Mouse (Mus musculus): Measurements from ENCODE around the gene Ndc1. TPM values are rescaled to one million over a fixed set of nuclear protein-coding genes. Genes with fewer than 3 reads are reported as not detected.
A peak's percentile ranks its signal among the peaks of the same experiment; 100 is the strongest.

Gene Ndc1
- polyA plus RNA-seq, 1 experiment from 2014 or later, result 28.7 TPM

DNA sequence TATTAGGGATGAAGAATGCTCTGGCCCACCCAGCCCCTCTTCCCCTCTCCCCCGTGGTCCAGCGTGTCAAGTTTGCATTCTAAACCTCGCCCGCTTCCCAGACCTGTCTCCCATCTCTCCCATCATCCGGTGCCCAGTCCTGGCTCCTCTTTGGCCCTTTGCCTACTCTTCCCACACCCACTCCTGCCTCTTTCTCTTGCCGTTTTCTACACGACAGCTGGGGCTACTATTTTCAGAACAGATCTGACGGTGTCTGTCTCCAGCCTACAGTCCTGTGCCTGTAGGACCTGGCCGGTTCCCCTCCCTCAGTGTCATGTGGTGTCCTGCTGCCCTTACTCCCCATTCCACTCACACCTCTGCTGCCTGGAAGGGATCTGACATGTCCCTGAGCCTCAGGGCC lies 59.0 kb downstream of the Ndc1 start:
- WGBS, result 83% methylated on average over 9 of the region's 9 CpGs
- no peaks in the 10 kb centered on the region for H3K9me3 ChIP-seq (replicated peaks)
- ATAC-seq (ENCODE audit: low FRiP score), result no peak
- H3K9ac ChIP-seq, result no peak overlapping the region
- H3K4me2 ChIP-seq (replicated peaks), result no peak overlapping the region
- H3K4me1 ChIP-seq, result peaks cover 2% of the 10 kb centered on the region; the same call in 1 of the 2 replicates
- H3K4me3 ChIP-seq, result no peak overlapping the region
- H3K36me3 ChIP-seq, result no peaks in the 10 kb centered on the region
- no peak overlapping the region for H3K27ac ChIP-seq
- peaks cover 11% of the 10 kb centered on the region; the same call in 1 of the 2 replicates for H3K27me3 ChIP-seq

DNA sequence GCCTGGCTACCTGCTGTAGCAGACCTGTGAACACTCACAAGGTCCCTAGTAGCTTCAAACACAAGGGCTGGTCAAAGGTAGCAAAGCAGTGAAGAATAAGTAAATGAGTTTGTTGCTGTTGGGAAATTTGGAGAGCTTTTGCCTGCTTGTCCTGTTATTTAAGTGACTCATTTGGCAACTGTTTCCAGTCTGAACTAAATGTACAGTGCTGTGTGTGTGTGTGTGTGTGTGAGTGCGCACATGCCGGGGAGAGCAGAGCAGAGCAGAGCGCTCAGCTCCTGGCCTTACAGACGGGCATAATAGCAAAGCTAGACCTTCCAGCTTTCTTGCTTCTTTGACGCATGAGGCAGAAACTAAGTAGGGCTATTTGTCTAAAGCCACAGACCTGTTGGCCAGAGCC lies 65.1 kb downstream of the Ndc1 start:
- Histone ChIP-seq H3K4me2 (replicated peaks) (no peak overlapping the region), H3K9me3 (replicated peaks) (no peaks in the 10 kb centered on the region), H3K4me3 (no peak overlapping the region), H3K27ac (no peak overlapping the region), H3K4me1 (peaks cover 16% of the 10 kb centered on the region), H3K27me3 (peaks cover 54% of the 10 kb centered on the region), H3K9ac (no peak overlapping the region), H3K36me3 (no peaks in the 10 kb centered on the region)
- ATAC-seq (ENCODE audit: low FRiP score), result no peak
- 80% methylated on average over 5 of the region's 5 CpGs for WGBS

DNA sequence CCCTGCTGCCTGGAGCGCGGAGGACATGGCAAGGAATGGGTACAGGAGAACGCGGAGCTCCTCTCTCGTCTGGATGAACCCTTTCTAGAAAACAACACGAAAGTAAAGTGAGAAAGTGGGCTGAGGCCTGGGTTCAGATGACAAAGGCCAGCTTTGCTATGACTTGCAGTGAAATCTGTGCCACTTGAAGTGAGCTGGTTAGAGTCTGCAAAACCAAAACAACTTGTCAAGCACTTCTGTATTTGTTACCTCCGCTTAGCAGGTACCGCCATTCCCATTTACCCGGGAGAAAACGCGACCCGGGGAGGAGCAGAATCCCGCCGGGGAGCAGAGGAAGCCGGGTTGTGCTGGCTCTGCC lies 66.4 kb downstream of the Ndc1 start:
- Histone ChIP-seq H3K4me1 (peaks cover 16% of the 10 kb centered on the region), H3K9me3 (replicated peaks) (no peaks in the 10 kb centered on the region), H3K36me3 (no peaks in the 10 kb centered on the region), H3K4me3 (peak overlapping the region; percentile 69), H3K9ac (peak overlapping the region; percentile 74; the same call in 1 of the 2 replicates), H3K27me3 (peaks cover 67% of the 10 kb centered on the region), H3K27ac (no peak overlapping the region), H3K4me2 (replicated peaks) (peak overlapping the region; percentile 97)
- 4% methylated on average over 15 of the region's 15 CpGs for WGBS
- ATAC-seq (ENCODE audit: low FRiP score), result no peak

DNA sequence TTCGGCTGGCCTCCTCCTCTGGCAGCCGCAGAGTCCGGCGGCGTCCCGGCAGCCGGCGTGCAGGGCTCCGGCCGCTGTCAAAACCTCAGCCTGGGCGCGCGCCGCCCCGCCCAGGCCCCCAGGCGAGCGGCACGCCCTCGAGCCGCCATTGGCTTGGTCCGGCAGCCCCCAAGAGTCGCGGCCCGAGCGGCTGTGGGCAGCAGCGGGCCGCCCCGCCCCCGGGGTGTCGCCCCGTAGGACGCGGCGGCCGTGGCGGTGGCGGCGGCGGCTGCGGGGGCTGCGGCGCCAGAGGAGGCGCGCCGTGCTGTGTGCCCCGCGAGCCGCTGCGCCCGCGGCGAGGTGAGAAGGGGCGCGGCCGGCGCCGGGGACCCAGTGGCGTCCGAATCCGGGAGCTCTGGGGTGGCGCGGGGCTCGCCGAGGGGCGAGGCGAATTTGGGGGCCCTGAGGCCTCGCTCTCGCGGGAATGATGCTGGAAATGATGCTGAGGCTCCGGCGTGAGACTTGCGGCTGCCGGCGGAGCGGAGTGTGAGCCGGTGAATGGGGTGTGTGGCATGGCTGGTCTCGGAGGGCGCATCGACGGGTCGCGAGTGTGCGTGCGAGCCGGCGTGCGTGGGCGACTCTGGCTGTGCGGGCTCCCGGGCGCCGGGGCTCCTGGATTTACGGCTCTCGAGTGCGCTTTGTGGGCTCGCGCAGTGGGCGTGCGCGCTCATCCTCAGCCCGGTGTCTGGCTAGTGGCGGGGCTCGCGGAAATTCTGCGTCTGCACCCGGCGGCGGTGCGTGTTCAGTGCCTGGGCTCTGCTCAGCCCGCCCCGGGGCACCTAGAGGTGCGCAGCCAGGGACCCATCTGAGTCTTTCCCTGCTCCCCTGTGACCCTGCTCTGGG lies 67.0 kb downstream of the Ndc1 start, which contains the start of gene Glis1:
TSS of gene Glis1 (plus strand) at position 236 of the 882 bp plus-strand sequence.
- no peak within 1 kb of the TSS for H3K27ac ChIP-seq
- H3K4me1 ChIP-seq, result peaks cover 16% of the 10 kb centered on the region
- 1% methylated on average over 89 of the region's 112 CpGs for WGBS
- peaks cover 71% of the 10 kb centered on the region for H3K27me3 ChIP-seq
- peak within 1 kb of the TSS; percentile 69 for H3K4me3 ChIP-seq
- H3K36me3 ChIP-seq, result no peaks in the 10 kb centered on the region
- H3K4me2 ChIP-seq (replicated peaks), result peak within 1 kb of the TSS; percentile 97
- peak within 1 kb of the TSS; percentile 74 for H3K9ac ChIP-seq
- peak; percentile 82 for ATAC-seq (ENCODE audit: low FRiP score)
- no peaks in the 10 kb centered on the region for H3K9me3 ChIP-seq (replicated peaks)

DNA sequence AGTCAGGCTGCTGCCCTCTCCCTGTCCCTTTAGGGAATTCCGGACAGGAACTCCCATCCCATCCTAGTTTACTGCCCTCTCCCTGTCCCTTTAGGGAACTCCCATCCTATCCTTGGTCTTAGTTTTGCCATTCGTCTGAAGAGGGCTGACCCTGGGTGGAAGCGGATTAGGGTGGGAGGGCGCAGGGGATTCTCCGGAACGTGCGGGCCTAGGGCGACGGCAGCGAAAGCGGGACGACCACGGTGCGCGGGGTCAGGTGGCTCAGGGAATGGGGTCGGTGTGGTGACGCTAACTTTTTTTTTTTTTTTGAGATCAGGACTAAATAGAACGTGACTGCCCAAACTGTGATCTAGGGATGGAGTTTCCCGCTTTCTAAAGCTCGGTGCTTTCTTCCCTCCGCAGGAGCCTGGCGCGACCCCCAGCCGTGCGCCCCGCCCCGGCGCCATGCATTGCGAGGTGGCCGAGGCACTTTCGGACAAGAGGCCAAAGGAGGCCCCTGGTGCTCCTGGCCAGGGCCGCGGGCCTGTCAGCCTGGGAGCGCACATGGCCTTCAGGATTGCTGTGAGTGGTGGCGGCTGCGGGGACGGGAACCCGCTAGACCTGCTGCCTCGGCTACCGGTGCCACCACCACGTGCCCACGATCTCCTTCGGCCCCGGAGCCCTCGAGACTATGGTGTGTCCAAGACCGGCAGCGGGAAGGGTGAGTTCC lies 67.8 kb downstream of the Ndc1 start:
- no peak overlapping the region for H3K27ac ChIP-seq
- no peaks in the 10 kb centered on the region for H3K36me3 ChIP-seq
- ATAC-seq (ENCODE audit: low FRiP score), result no peak
- H3K9me3 ChIP-seq (replicated peaks), result no peaks in the 10 kb centered on the region
- peaks cover 68% of the 10 kb centered on the region for H3K27me3 ChIP-seq
- H3K4me3 ChIP-seq, result peak overlapping the region; percentile 69
- H3K4me1 ChIP-seq, result peaks cover 16% of the 10 kb centered on the region
- 2% methylated on average over 45 of the region's 47 CpGs for WGBS
- H3K9ac ChIP-seq, result peak overlapping the region; percentile 74
- H3K4me2 ChIP-seq (replicated peaks), result peak overlapping the region; percentile 97

DNA sequence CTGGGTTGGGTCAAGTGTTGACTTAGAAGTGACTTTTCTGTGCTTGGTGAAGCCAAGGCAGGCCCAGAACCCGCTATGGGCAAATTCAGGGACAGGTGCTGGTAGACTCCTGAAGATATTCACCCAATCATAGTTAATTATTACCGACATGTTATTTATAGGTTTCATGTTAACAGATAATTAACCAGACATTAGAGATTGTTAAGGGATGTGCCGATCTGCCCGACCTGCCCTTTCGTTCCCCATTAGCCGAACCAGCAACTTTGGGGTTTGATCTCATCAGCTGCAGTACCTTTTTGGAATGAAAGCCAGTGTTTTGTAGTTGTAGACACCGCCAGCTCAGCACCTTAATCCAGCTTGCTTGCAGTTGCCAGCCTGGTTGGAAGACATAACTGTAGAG lies 68.9 kb downstream of the Ndc1 start:
- WGBS, result 89% methylated on average over 7 of the region's 7 CpGs
- H3K9me3 ChIP-seq (replicated peaks), result no peaks in the 10 kb centered on the region
- H3K4me3 ChIP-seq, result no peak overlapping the region
- ATAC-seq (ENCODE audit: low FRiP score), result no peak
- no peaks in the 10 kb centered on the region for H3K36me3 ChIP-seq
- no peak overlapping the region for H3K9ac ChIP-seq
- no peak overlapping the region for H3K4me2 ChIP-seq (replicated peaks)
- peaks cover 76% of the 10 kb centered on the region for H3K27me3 ChIP-seq
- H3K4me1 ChIP-seq, result peaks cover 16% of the 10 kb centered on the region
- no peak overlapping the region for H3K27ac ChIP-seq

DNA sequence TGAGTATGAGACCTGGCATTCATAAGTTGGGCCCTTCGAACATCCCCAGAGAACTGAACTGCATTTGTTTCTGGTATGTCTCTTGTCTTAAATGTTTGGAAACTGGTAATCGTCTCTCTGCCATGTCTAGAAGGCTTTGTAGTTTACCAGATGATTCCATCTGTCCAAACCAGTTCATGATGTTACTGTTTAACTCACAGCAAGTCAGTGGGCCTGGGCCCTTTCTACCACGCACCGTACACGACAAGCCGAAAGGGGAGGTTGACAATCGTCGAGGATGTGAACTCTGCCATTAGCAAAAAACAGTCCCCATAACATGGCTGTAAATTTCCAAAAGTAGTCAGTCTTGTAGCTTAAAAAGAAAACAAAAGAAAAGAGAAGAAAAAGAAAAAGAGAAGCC lies 71.2 kb downstream of the Ndc1 start:
- peaks cover 72% of the 10 kb centered on the region for H3K27me3 ChIP-seq
- peaks cover 22% of the 10 kb centered on the region for H3K4me1 ChIP-seq
- ATAC-seq (ENCODE audit: low FRiP score), result no peak
- H3K4me2 ChIP-seq (replicated peaks), result no peak overlapping the region
- no peaks in the 10 kb centered on the region for H3K36me3 ChIP-seq
- no peaks in the 10 kb centered on the region for H3K9me3 ChIP-seq (replicated peaks)
- no peak overlapping the region for H3K4me3 ChIP-seq
- H3K9ac ChIP-seq, result no peak overlapping the region
- H3K27ac ChIP-seq, result no peak overlapping the region
- WGBS, result 86% methylated on average over 8 of the region's 8 CpGs

DNA sequence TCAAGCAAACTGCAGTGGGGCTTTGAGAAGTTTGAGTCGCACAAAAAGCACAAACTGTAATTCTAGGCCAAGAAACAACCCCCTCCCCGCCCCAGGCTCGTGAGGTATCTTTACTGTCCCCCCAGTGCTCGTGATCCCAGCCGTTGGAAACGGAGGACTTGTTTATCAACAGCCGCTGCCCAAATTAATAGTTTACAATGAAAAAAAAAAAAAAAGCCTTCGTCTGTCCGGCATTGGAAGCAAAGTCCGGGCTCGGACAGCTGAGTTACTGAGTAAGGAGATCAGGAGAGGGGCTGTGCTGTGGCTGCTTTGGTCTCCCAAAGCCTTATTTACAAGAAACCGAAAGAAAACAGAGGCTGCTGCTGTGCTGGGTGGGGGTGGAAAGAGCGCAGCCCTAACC lies 72.7 kb downstream of the Ndc1 start:
- Histone ChIP-seq H3K27ac (no peak overlapping the region), H3K27me3 (peaks cover 66% of the 10 kb centered on the region), H3K36me3 (no peaks in the 10 kb centered on the region), H3K9me3 (replicated peaks) (no peaks in the 10 kb centered on the region), H3K9ac (no peak overlapping the region), H3K4me2 (replicated peaks) (peak overlapping the region; percentile 33), H3K4me3 (no peak overlapping the region), H3K4me1 (peaks cover 14% of the 10 kb centered on the region)
- 19% methylated on average over 13 of the region's 13 CpGs for WGBS
- no peak for ATAC-seq (ENCODE audit: low FRiP score)

DNA sequence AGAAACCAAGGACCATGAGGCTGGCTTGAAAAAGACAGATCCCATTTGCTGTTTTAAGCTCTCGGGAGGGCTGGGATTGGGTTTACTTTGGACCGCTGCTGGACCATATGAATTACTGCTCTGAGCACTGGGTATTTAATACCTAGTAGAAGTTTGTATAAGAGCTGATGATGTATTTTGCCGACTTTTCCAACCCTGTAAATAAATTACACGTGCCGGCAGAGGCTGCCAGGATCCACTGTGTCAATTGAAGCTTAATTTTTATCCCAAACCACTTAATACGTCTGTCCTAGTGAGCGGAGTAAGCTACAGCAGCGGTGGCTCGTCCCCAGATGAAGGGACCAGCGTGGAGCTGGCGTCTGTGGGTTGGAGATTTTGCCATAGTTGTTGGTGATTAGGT lies 74.7 kb downstream of the Ndc1 start:
- 63% methylated on average over 11 of the region's 11 CpGs for WGBS
- Histone ChIP-seq H3K27ac (no peak overlapping the region), H3K27me3 (peaks cover 48% of the 10 kb centered on the region), H3K36me3 (no peaks in the 10 kb centered on the region), H3K9me3 (replicated peaks) (no peaks in the 10 kb centered on the region), H3K4me3 (no peak overlapping the region), H3K9ac (no peak overlapping the region), H3K4me2 (replicated peaks) (no peak overlapping the region), H3K4me1 (peaks cover 7% of the 10 kb centered on the region; the same call in 1 of the 2 replicates)
- ATAC-seq (ENCODE audit: low FRiP score), result no peak

DNA sequence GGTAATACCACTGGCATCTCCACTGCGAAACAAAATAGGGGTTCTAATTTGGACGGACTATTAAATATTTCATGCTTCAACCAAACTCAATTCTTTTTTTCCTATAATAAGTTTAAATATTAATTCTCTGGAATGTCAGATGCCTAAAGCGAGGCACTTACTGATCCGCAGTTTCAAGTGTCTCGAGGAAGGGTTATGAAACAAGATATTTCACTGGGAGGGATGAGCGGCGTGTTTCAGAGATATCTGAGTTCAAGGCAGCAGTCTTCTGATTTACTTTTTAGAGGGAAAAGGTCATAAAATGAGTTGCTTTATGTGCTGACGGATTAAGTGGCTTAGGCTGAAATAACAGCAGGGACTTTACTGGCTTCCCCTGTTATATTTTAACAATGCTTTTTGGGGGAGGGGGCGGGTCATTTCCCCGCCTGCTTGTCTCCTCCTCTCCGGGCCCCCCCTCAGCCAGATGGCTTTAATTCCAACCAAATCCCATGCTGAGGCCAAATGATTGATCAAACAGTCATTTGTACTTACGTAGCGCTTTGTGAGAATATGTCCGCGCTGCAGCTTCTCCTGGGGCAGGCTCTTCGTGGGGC lies 75.4 kb downstream of the Ndc1 start:
- H3K4me3 ChIP-seq, result no peak overlapping the region
- WGBS, result 38% methylated on average over 16 of the region's 16 CpGs
- peaks cover 7% of the 10 kb centered on the region; the same call in 1 of the 2 replicates for H3K4me1 ChIP-seq
- H3K4me2 ChIP-seq (replicated peaks), result no peak overlapping the region; the same call in 1 of the 2 replicates
- H3K36me3 ChIP-seq, result no peaks in the 10 kb centered on the region
- H3K9ac ChIP-seq, result no peak overlapping the region
- H3K9me3 ChIP-seq (replicated peaks), result no peaks in the 10 kb centered on the region
- ATAC-seq (ENCODE audit: low FRiP score), result no peak
- no peak overlapping the region for H3K27ac ChIP-seq
- peaks cover 41% of the 10 kb centered on the region for H3K27me3 ChIP-seq

DNA sequence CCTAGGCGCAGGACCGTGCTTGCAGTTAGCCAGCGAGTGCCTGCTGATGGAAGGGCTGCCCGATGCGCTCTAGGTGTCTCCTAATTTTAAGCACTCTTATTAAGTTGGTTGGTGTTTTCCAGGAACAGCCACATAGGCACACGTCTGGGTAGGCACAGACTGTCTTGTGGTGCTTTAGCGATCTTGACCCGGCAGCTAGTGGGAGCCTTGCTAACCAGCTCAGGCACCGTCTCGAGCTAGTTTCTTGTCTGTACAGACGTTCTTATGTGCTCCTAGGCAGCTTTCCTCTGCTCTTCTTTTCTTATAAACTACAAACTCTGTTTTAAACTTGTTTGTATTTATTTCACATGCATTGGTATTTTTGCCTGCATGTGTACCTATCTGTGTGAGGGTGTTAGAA lies 76.0 kb downstream of the Ndc1 start:
- ATAC-seq (ENCODE audit: low FRiP score), result no peak
- no peak overlapping the region for H3K9ac ChIP-seq
- no peak overlapping the region for H3K27ac ChIP-seq
- peaks cover 7% of the 10 kb centered on the region; the same call in 1 of the 2 replicates for H3K4me1 ChIP-seq
- no peak overlapping the region; the same call in 1 of the 2 replicates for H3K4me2 ChIP-seq (replicated peaks)
- H3K27me3 ChIP-seq, result peaks cover 35% of the 10 kb centered on the region
- no peaks in the 10 kb centered on the region for H3K9me3 ChIP-seq (replicated peaks)
- H3K36me3 ChIP-seq, result no peaks in the 10 kb centered on the region
- H3K4me3 ChIP-seq, result no peak overlapping the region
- WGBS, result 44% methylated on average over 11 of the region's 11 CpGs

DNA sequence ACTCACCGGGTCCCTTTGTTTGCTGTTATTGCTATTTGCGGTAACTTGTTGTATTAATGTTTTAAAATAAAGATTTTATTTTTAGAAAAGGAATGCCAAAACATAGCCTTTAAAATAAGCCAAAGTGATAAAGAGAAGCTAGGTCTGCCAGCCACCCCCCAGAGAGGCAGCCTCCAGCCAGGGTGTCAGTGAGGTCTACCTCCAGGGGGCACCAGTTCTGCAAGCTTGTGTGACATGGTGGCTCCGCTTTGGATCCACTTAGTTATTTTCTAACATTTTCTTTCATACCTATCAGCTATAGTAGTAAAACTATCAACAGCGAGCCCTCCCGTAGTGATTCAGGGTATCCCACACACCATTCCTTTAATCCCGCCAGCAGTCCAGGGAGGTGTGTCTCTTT lies 80.9 kb downstream of the Ndc1 start:
- WGBS, result 92% methylated on average over 6 of the region's 6 CpGs
- no peak for ATAC-seq (ENCODE audit: low FRiP score)

More for the DNA sequence above, 80.9 kb downstream of the Ndc1 start:
- Histone ChIP-seq H3K36me3 (no peaks in the 10 kb centered on the region), H3K4me3 (no peak overlapping the region), H3K9me3 (replicated peaks) (no peaks in the 10 kb centered on the region), H3K27ac (no peak overlapping the region), H3K9ac (no peak overlapping the region), H3K4me2 (replicated peaks) (no peak overlapping the region), H3K4me1 (peaks cover 8% of the 10 kb centered on the region), H3K27me3 (peaks cover 12% of the 10 kb centered on the region)
